Mouse (Mus musculus): ENCODE results near the gene H2al1g. TPM values are rescaled to one million over a fixed set of nuclear protein-coding genes. Genes with fewer than 3 reads are reported as not detected.
"Not testable (repeated sequence)": the region's sequence is repeated elsewhere in the genome, so short reads cannot be mapped to it uniquely, and the experiment has no call there.

H2al1g gene
- polyA plus RNA-seq, 1 experiment from 2014 or later = not detected

- not testable (repeated sequence) for H3K36me3 ChIP-seq (ENCODE audit: inconsistent target); H3K27ac ChIP-seq; H3K79me2 ChIP-seq (ENCODE audit: inconsistent target); H3K4me3 ChIP-seq (ENCODE audit: inconsistent target)
- WGBS (ENCODE audit: missing documents) = 95% methylated on average over 2 of the region's 2 CpGs
These were observed 9.5 kb downstream of the H2al1g start, which contains the start of gene H2al1j for GRCm38 (mm10) chrX:11327522-11327921. Gene H2al1j, plus strand, starts transcription at chrX:11327822.

DNA sequence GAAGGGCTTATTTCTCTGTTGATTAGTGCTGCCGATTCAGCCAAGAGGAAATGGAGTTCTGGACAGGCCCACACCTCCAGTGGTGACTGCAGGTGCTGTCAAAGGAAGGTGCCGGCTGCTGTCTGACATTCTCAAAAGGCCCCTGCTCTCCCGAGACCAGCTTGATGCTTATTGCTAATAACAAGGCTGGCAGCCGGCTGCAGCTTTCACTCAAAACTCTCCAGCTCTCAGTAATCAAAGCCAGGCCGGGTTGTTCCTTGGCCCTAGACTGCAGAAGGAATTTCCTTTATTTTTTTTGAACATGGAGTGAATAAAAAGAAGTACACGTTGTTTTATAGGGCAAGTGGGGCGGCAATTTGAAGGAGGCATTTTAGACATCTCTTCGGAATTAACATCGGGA, 27.7 kb downstream of the H2al1g start:
- no peaks in the 10 kb centered on the region for H3K79me2 ChIP-seq (ENCODE audit: inconsistent target)
- no peaks in the 10 kb centered on the region for H3K36me3 ChIP-seq (ENCODE audit: inconsistent target)
- no peak overlapping the region for H3K27ac ChIP-seq
- WGBS (ENCODE audit: missing documents) = 91% methylated on average over 9 of the region's 9 CpGs
- H3K4me3 ChIP-seq (ENCODE audit: inconsistent target) = no peak overlapping the region

GRCm38 (mm10) chrX:11346756-11347155, 28.7 kb downstream of the H2al1g start:
- Histone ChIP-seq H3K4me3 (ENCODE audit: inconsistent target) (no peak overlapping the region), H3K27ac (no peak overlapping the region), H3K79me2 (ENCODE audit: inconsistent target) (no peaks in the 10 kb centered on the region), H3K36me3 (ENCODE audit: inconsistent target) (no peaks in the 10 kb centered on the region)
- WGBS (ENCODE audit: missing documents) = 97% methylated on average over 3 of the region's 3 CpGs

- Histone ChIP-seq H3K4me3 (ENCODE audit: inconsistent target) (no peak overlapping the region), H3K79me2 (ENCODE audit: inconsistent target) (no peaks in the 10 kb centered on the region), H3K36me3 (ENCODE audit: inconsistent target) (no peaks in the 10 kb centered on the region), H3K27ac (no peak overlapping the region)
- 17% methylated on average over 5 of the region's 6 CpGs for WGBS (ENCODE audit: missing documents)
These were observed 42.8 kb downstream of the H2al1g start for GRCm38 (mm10) chrX:11360823-11361222.

GRCm38 (mm10) chrX:11361261-11361660, 43.2 kb downstream of the H2al1g start:
- no peak overlapping the region for H3K27ac ChIP-seq
- no peaks in the 10 kb centered on the region for H3K36me3 ChIP-seq (ENCODE audit: inconsistent target)
- no peak overlapping the region for H3K4me3 ChIP-seq (ENCODE audit: inconsistent target)
- no peaks in the 10 kb centered on the region for H3K79me2 ChIP-seq (ENCODE audit: inconsistent target)
- 31% methylated on average over 2 of the region's 2 CpGs for WGBS (ENCODE audit: missing documents)

- Histone ChIP-seq H3K27ac (no peak overlapping the region), H3K79me2 (ENCODE audit: inconsistent target) (no peaks in the 10 kb centered on the region), H3K4me3 (ENCODE audit: inconsistent target) (no peak overlapping the region), H3K36me3 (ENCODE audit: inconsistent target) (no peaks in the 10 kb centered on the region)
- WGBS (ENCODE audit: missing documents) = 78% methylated on average over 6 of the region's 6 CpGs
These were observed 45.8 kb downstream of the H2al1g start for GRCm38 (mm10) chrX:11363890-11364289.

- no peaks in the 10 kb centered on the region for H3K79me2 ChIP-seq (ENCODE audit: inconsistent target)
- H3K4me3 ChIP-seq (ENCODE audit: inconsistent target) = no peak overlapping the region
- no peaks in the 10 kb centered on the region for H3K36me3 ChIP-seq (ENCODE audit: inconsistent target)
- H3K27ac ChIP-seq = no peak overlapping the region
- WGBS (ENCODE audit: missing documents) = 69% methylated on average over 12 of the region's 12 CpGs
These were observed 47.1 kb downstream of the H2al1g start for GRCm38 (mm10) chrX:11365151-11365550.

Other genes with a start within 250 kb of the H2al1g start
- not detected in 3 replicates for gene H2al1a, start 19.0 kb upstream of the H2al1g start, polyA plus RNA-seq (2018)
- not detected in 3 replicates for gene H2al1b, start 15.8 kb upstream of the H2al1g start, polyA plus RNA-seq (2018)
- gene H2al1c, start 12.6 kb upstream of the H2al1g start, polyA plus RNA-seq (2018) = not detected in 3 replicates
- gene H2al1d, start 9.4 kb upstream of the H2al1g start, polyA plus RNA-seq (2018) = not detected in 3 replicates
- not detected in 3 replicates for gene H2al1e, start 6.3 kb upstream of the H2al1g start, polyA plus RNA-seq (2018)
- not detected in 3 replicates for gene H2al1f, start 3.1 kb upstream of the H2al1g start, polyA plus RNA-seq (2018)
- gene H2al1h, start 3.2 kb downstream of the H2al1g start, polyA plus RNA-seq (2018) = not detected in 3 replicates
- gene H2al1i, start 6.4 kb downstream of the H2al1g start, polyA plus RNA-seq (2018) = not detected in 3 replicates
- not detected in 3 replicates for gene H2al1j, start 9.6 kb downstream of the H2al1g start, polyA plus RNA-seq (2018)

All from macrophage (primary cell).